Mouse (Mus musculus) myocyte (in vitro differentiated cells): ENCODE measurements around the gene Oprd1.

ENCODE experiments used
- E2F4 ChIP-seq: IDR thresholded peaks from one replicate; pipeline ENCODE4 v1.6.1; 2011; ENCODE audit warnings: mild to moderate bottlenecking, control low read depth, moderate library complexity; ENCODE audit not compliant: insufficient read depth
- MAX ChIP-seq: IDR thresholded peaks from one replicate; pipeline ENCODE4 v1.6.1; 2011; ENCODE audit warnings: low read depth, mild to moderate bottlenecking, control low read depth
- MYOD1 ChIP-seq, 3 experiments: IDR thresholded peaks; one replicate each; pipeline ENCODE4 v1.6.1; 2011; ENCODE audit warnings: control low read depth in 2 of 3, low read depth in 2 of 3, mild to moderate bottlenecking in 2 of 3, moderate library complexity in 1 of 3; ENCODE audit not compliant: insufficient read length in 2 of 3, control insufficient read depth in 1 of 3
- POLR2A ChIP-seq: IDR thresholded peaks from one replicate; pipeline ENCODE4 v1.6.1; 2011; ENCODE audit warnings: low read depth, mild to moderate bottlenecking, control low read depth, moderate library complexity; ENCODE audit not compliant: insufficient read length
- POLR2AphosphoS2 ChIP-seq: IDR thresholded peaks from one replicate; pipeline ENCODE4 v1.6.1; 2011; ENCODE audit warnings: low read depth, control low read depth; ENCODE audit not compliant: insufficient read length
- TCF12 ChIP-seq: IDR thresholded peaks from one replicate; pipeline ENCODE4 v1.6.1; 2011; ENCODE audit warnings: mild to moderate bottlenecking, control low read depth; ENCODE audit not compliant: poor library complexity, insufficient read depth, severe bottlenecking
- USF1 ChIP-seq: IDR thresholded peaks from one replicate; pipeline ENCODE4 v1.6.1; 2011; ENCODE audit warnings: low read depth, mild to moderate bottlenecking, control low read depth, moderate library complexity

GRCm38 (mm10) chr4:132131790-132132189, 12.5 kb downstream of the Oprd1 start:
- no peak for TF ChIP-seq POLR2A
- no peak for TF ChIP-seq TCF12
- no peak for TF ChIP-seq USF1
- no peak for TF ChIP-seq MAX
- TF ChIP-seq E2F4, result no peak
- TF ChIP-seq MYOD1 (IDR thresholded peaks at IDR 0.05; ENCODE audit: control insufficient read depth in 1 of 3, insufficient read length in 2 of 3, low read depth in 2 of 3), result no peak
- TF ChIP-seq POLR2AphosphoS2, result no peak
